Mouse (Mus musculus): ENCODE measurements around the gene Fam189a1. TPM values are rescaled to one million over a fixed set of nuclear protein-coding genes. Genes with fewer than 3 reads are reported as not detected.

Gene Fam189a1
- polyA plus RNA-seq, 1 experiment from 2014 or later = 0.31 TPM

DNA sequence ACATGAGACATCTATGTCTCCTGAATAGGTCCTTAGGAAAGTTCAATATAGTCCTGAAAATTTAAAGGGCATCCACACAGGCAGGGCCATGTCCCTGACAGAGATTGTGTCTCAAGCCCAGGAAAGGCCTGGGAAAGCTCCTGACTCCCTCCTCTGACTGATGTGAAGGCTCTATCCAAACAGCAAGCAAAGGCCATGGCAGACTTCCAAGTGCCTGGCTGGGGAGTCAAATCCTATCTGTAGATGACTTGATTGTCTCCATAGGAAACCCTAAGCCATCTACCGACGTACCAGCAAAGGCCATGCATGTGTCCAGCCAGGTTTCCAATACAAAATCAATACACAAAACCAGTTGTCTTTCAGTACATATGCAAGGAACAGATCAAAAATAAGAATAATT lies 54.7 kb downstream of the Fam189a1 start:
- peaks cover 12% of the 10 kb centered on the region for H3K4me1 ChIP-seq (replicated peaks)
- H3K27me3 ChIP-seq = no peaks in the 10 kb centered on the region
- no peak overlapping the region for H3K27ac ChIP-seq
- no peak overlapping the region for H3K4me2 ChIP-seq
- ATAC-seq (replicated peaks; ENCODE audit: insufficient number of reproducible peaks, insufficient read depth, low FRiP score, low read depth) = no peak
- WGBS = 57% methylated on average over 2 of the region's 2 CpGs
- no peak overlapping the region for H3K4me3 ChIP-seq
- no peaks in the 10 kb centered on the region for H3K9me3 ChIP-seq (replicated peaks)
- no peaks in the 10 kb centered on the region for H3K36me3 ChIP-seq
- H3K9ac ChIP-seq = no peak overlapping the region

DNA sequence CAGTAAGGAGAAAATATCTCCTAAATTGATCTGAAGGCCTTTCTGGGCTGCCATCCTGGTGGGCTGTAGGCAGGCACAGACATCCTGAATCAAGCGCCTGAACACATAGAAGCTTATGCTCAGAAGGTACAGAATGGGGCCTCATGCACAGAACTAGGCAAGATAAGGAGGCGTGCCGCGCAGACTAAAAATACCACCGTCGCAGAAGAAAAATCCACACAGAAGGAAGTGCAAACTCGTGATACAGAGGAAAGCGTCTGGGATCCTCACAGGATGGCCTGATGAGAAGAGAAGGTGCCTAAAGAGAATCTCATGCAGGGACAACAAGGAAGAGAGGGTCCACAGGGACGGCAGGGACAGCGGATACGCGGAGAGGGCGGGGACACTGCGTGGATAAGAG lies 58.7 kb downstream of the Fam189a1 start:
- Histone ChIP-seq H3K4me2 (peak overlapping the region; percentile 52), H3K27me3 (no peaks in the 10 kb centered on the region), H3K36me3 (no peaks in the 10 kb centered on the region), H3K4me1 (replicated peaks) (peaks cover 19% of the 10 kb centered on the region), H3K9me3 (replicated peaks) (no peaks in the 10 kb centered on the region), H3K9ac (no peak overlapping the region), H3K27ac (peak overlapping the region; percentile 73), H3K4me3 (peak overlapping the region; percentile 18)
- 0 out of 2 replicates have a peak, but pooled peaks have one; percentile 15 for ATAC-seq (replicated peaks; ENCODE audit: insufficient number of reproducible peaks, insufficient read depth, low FRiP score, low read depth)
- 47% methylated on average over 14 of the region's 14 CpGs for WGBS

DNA sequence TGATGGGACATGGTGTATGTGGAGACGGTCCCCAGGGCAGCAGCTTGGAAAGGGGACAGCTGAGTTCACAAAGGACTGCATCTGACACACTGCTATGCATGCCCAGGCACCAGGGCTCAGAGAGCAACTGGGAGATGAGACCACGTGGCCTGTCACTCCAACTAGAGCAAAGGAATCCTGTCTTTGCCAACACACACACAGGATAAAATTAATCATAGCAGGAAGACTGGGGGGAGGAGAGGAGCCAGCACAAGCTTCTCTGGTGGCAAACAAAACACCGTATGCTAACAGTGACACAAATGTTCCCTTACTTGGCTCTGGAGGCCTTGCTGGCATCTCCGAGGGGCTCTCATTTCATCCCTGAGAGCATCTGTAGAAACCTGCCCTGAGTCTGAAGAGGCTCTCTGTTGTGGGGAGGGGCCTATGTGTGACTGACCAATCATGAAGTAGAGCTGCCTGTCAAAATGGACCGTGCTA lies 60.7 kb downstream of the Fam189a1 start:
- 31% methylated on average over 5 of the region's 5 CpGs for WGBS
- no peaks in the 10 kb centered on the region for H3K9me3 ChIP-seq (replicated peaks)
- H3K4me1 ChIP-seq (replicated peaks) = peaks cover 19% of the 10 kb centered on the region
- no peak overlapping the region for H3K4me3 ChIP-seq
- H3K27ac ChIP-seq = 0 out of 2 replicates have a peak overlapping the region, but pooled peaks have one; percentile 21
- no peak overlapping the region for H3K9ac ChIP-seq
- ATAC-seq (replicated peaks; ENCODE audit: insufficient number of reproducible peaks, insufficient read depth, low FRiP score, low read depth) = peak; percentile 69; the same call in 1 of the 2 replicates
- H3K27me3 ChIP-seq = no peaks in the 10 kb centered on the region
- no peaks in the 10 kb centered on the region for H3K36me3 ChIP-seq
- H3K4me2 ChIP-seq = no peak overlapping the region

DNA sequence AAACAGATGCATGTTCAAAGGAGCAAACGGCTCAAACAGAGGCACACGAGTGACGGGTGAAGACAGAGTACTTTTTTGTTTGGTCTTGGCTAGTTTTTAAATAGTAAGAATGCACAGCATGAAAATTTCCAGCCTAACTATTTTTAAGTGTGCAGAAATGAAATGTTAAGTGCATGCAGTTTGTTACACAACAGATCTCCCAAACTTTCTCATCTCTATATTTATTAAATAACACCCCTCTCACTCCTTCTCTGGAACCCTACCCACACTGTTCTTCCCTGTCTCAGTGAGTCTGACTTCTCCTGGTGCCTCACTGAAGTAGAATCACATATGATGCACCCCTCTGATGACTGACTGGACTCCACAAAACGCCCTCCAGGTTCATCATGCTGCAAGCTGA lies 63.1 kb downstream of the Fam189a1 start:
- no peaks in the 10 kb centered on the region for H3K9me3 ChIP-seq (replicated peaks)
- WGBS = 70% methylated on average over 4 of the region's 4 CpGs
- no peak overlapping the region for H3K4me3 ChIP-seq
- ATAC-seq (replicated peaks; ENCODE audit: insufficient number of reproducible peaks, insufficient read depth, low FRiP score, low read depth) = no peak
- H3K27me3 ChIP-seq = no peaks in the 10 kb centered on the region
- peaks cover 19% of the 10 kb centered on the region for H3K4me1 ChIP-seq (replicated peaks)
- H3K36me3 ChIP-seq = no peaks in the 10 kb centered on the region
- no peak overlapping the region for H3K4me2 ChIP-seq
- no peak overlapping the region for H3K27ac ChIP-seq
- no peak overlapping the region for H3K9ac ChIP-seq

DNA sequence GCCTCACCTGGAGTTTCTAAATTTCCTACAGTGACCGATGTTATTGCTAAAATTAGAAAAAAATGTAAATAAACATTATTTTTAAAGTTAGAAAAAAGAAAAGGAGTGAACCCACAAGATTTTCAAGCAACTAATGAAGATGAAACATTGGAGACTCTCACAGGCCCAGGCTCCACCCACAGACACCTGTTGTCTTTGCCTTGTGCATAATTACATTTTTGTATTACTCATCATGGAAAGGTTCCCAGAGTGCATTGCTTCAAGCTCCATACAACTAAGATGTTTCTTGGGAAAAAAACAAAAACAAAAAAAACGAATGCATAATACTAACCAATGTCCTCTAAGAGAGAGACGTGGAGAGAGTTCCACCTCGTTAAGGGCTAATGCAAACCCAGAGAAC lies 64.9 kb downstream of the Fam189a1 start:
- Histone ChIP-seq H3K9me3 (replicated peaks) (no peaks in the 10 kb centered on the region), H3K36me3 (no peaks in the 10 kb centered on the region), H3K4me2 (no peak overlapping the region), H3K27me3 (no peaks in the 10 kb centered on the region), H3K4me3 (no peak overlapping the region), H3K9ac (no peak overlapping the region), H3K27ac (no peak overlapping the region), H3K4me1 (replicated peaks) (peaks cover 8% of the 10 kb centered on the region; the same call in 1 of the 2 replicates)
- 76% methylated on average over 4 of the region's 4 CpGs for WGBS
- ATAC-seq (replicated peaks; ENCODE audit: insufficient number of reproducible peaks, insufficient read depth, low FRiP score, low read depth) = no peak

DNA sequence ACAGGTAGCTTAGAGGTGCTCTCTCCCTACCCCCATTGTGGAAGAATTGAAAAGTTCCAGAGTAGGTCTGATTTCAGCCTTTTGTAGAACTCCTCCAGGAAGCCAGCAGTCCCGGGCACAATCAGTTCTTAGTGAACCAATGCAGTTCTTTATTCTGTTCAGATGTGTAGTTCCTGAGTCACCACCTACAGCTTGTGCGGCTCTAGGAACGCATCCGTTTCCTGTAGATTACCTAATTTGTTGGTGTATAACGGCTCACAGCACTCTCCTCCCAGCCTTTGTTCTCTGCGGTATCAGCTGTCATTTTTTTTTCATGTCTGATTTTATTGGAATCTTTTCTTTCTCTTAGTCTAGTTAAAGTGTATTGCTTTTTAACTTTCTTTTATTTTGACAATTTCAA lies 70.4 kb downstream of the Fam189a1 start:
- no peaks in the 10 kb centered on the region for H3K27me3 ChIP-seq
- 67% methylated on average over 6 of the region's 6 CpGs for WGBS
- ATAC-seq (replicated peaks; ENCODE audit: insufficient number of reproducible peaks, insufficient read depth, low FRiP score, low read depth) = no peak
- H3K4me1 ChIP-seq (replicated peaks) = peaks cover 10% of the 10 kb centered on the region; the same call in 1 of the 2 replicates
- no peak overlapping the region for H3K27ac ChIP-seq
- no peaks in the 10 kb centered on the region for H3K9me3 ChIP-seq (replicated peaks)
- no peak overlapping the region for H3K9ac ChIP-seq
- no peak overlapping the region for H3K4me2 ChIP-seq
- H3K36me3 ChIP-seq = no peaks in the 10 kb centered on the region
- no peak overlapping the region for H3K4me3 ChIP-seq

DNA sequence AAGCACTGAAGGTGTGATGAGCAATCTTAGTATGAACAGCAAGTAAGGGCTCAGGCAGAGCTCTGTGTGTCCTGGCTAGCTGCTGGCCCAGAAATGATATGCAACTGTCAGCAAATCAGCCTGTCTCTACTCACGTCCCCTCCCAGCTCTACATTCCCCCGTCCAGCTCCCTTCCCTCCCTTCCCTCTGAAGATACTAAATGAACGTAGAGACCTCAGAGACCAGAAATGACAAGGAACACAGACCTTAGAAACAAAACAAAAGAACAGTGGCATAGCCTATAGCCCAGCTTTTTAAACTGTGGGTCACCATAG lies 73.6 kb downstream of the Fam189a1 start:
- no peak overlapping the region for H3K9ac ChIP-seq
- H3K4me1 ChIP-seq (replicated peaks) = peaks cover 10% of the 10 kb centered on the region; the same call in 1 of the 2 replicates
- H3K36me3 ChIP-seq = no peaks in the 10 kb centered on the region
- no peak overlapping the region for H3K4me3 ChIP-seq
- H3K27ac ChIP-seq = no peak overlapping the region
- H3K27me3 ChIP-seq = no peaks in the 10 kb centered on the region
- no peak overlapping the region for H3K4me2 ChIP-seq
- no peak; the same call in 1 of the 2 replicates for ATAC-seq (replicated peaks; ENCODE audit: insufficient number of reproducible peaks, insufficient read depth, low FRiP score, low read depth)
- 26% methylated on average over 3 of the region's 3 CpGs for WGBS
- no peaks in the 10 kb centered on the region for H3K9me3 ChIP-seq (replicated peaks)

DNA sequence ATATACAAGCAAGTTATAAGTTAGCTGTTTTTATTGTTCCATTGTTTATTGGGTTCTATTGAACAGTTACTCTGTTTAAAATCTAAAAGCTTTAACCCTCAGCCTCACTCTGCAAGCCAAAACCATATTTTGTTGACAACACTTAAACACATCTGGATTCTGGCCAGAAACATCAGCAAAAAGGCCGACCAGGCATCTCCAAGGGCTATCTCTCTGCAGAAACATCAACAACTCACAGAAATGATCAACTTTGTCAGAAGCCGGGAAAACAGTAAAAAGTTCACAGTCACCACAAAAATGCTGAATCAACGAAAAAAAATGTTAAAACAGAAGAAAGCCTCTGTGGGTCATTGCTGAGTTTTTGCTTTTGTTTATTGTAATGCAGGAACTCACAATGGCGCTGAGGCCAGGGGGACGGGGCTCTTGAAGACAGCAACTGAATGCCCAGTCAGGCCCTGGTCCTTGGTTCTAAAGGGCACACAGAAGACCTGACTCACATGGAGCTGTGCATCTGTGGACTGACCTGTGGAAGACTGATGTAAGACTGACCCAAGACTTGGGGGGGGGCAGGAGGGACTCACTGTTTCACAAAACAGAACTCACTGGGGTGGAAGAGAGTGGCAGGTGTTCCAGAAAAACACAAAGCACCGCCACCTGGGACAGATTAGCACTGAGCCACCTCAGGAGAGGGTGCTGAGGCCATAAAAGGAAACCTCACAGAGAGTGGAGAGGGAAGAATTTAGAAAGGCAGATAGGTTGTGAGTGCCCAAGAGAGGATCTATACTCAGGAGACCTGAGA lies 74.2 kb downstream of the Fam189a1 start:
- 44% methylated on average over 6 of the region's 6 CpGs for WGBS
- Histone ChIP-seq H3K27ac (no peak overlapping the region), H3K4me3 (no peak overlapping the region), H3K4me2 (no peak overlapping the region), H3K4me1 (replicated peaks) (peaks cover 10% of the 10 kb centered on the region; the same call in 1 of the 2 replicates), H3K36me3 (no peaks in the 10 kb centered on the region), H3K9ac (no peak overlapping the region), H3K27me3 (no peaks in the 10 kb centered on the region), H3K9me3 (replicated peaks) (no peaks in the 10 kb centered on the region)
- no peak for ATAC-seq (replicated peaks; ENCODE audit: insufficient number of reproducible peaks, insufficient read depth, low FRiP score, low read depth)

DNA sequence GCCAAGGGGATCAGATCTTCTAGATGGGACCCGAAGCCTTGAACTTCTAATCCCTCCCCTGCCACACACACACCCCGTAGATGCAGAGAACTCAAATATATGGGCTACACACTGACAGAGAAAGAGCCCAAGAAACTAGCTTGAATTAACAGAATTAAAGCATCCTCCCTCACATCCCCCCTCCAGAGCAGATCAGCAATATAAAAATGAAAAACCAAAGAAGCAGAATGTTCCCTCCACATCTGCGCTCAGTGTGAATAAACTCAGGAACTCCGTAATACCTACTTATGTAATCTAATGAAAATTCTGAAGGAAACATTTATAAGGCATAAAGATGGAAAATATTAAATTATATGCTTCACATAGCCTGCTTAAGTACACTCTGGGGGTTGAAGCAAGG lies 80.2 kb downstream of the Fam189a1 start:
- Histone ChIP-seq H3K4me2 (no peak overlapping the region), H3K36me3 (no peaks in the 10 kb centered on the region), H3K9ac (no peak overlapping the region), H3K27me3 (no peaks in the 10 kb centered on the region), H3K27ac (no peak overlapping the region), H3K4me1 (replicated peaks) (no peaks in the 10 kb centered on the region), H3K9me3 (replicated peaks) (no peaks in the 10 kb centered on the region), H3K4me3 (no peak overlapping the region)
- no peak for ATAC-seq (replicated peaks; ENCODE audit: insufficient number of reproducible peaks, insufficient read depth, low FRiP score, low read depth)
- WGBS = 92% methylated on average over 4 of the region's 4 CpGs

DNA sequence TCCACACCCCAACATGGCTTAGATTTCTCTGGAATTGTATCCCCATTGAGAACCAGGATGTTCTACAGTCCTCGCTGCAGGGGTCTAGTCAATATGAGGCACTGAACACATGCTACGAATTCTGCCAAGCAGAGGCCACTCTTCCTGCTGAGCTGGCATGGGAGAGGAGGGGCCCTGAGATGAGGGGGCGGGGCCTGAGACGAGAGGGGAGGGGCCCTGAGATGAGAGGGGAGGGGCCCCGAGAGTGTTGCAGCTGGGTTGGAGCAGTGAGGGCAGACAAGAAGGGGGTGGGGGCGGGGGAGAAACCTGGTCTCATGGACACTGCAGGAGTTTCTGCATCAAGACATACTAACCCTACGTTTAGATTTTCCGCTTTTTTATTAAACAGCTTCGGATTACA lies 82.2 kb downstream of the Fam189a1 start:
- no peak for ATAC-seq (replicated peaks; ENCODE audit: insufficient number of reproducible peaks, insufficient read depth, low FRiP score, low read depth)
- H3K4me2 ChIP-seq = no peak overlapping the region
- 51% methylated on average over 9 of the region's 9 CpGs for WGBS
- H3K27ac ChIP-seq = no peak overlapping the region
- H3K27me3 ChIP-seq = no peaks in the 10 kb centered on the region
- no peaks in the 10 kb centered on the region for H3K9me3 ChIP-seq (replicated peaks)
- no peak overlapping the region for H3K4me3 ChIP-seq
- H3K4me1 ChIP-seq (replicated peaks) = no peaks in the 10 kb centered on the region
- H3K9ac ChIP-seq = no peak overlapping the region
- H3K36me3 ChIP-seq = no peaks in the 10 kb centered on the region

DNA sequence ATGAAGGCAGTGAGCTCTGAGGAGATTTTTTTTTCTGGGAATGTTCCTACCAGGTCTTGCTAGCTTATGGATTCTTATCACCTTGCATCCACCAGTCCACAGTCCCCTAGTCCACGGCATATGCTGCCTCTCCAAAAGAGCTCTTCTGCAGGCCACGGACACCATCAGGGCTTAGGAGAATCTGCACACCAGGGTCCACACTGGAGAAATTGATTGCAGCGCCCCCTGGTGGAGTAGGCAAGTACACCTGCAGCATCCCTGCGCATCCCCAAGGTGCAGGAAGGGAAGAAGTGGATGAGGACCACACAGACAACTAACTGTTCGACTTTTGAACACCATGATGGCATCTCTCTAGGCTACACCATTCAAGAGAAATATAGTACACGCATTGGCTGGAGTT lies 82.8 kb downstream of the Fam189a1 start:
- H3K36me3 ChIP-seq = no peaks in the 10 kb centered on the region
- no peaks in the 10 kb centered on the region for H3K9me3 ChIP-seq (replicated peaks)
- no peaks in the 10 kb centered on the region for H3K27me3 ChIP-seq
- 25% methylated on average over 6 of the region's 6 CpGs for WGBS
- H3K9ac ChIP-seq = no peak overlapping the region
- H3K27ac ChIP-seq = no peak overlapping the region
- no peak overlapping the region for H3K4me2 ChIP-seq
- ATAC-seq (replicated peaks; ENCODE audit: insufficient number of reproducible peaks, insufficient read depth, low FRiP score, low read depth) = no peak; the same call in 1 of the 2 replicates
- no peaks in the 10 kb centered on the region for H3K4me1 ChIP-seq (replicated peaks)
- no peak overlapping the region for H3K4me3 ChIP-seq

DNA sequence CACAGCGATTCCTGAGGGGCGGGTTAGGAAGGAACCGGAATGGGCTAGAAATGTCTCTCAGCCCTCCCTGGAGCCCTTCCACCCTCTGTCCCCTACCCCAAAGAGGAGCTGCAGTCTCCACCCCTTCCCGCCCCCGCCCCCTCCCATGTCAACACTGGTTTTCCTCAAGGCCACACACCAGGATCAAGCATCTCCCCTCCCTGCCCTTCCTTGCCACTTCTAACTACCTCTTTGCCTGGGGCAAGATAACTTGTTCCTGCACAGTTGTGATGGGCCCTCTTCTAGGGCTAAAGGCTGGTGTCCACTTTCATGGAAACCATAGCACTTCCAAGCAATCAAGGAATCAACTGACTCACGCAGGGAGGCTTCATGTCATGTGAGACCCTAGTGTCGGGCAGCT lies 90.2 kb downstream of the Fam189a1 start:
- Histone ChIP-seq H3K9ac (no peak overlapping the region), H3K4me1 (replicated peaks) (no peaks in the 10 kb centered on the region), H3K27ac (no peak overlapping the region), H3K4me3 (no peak overlapping the region), H3K36me3 (no peaks in the 10 kb centered on the region), H3K9me3 (replicated peaks) (no peaks in the 10 kb centered on the region), H3K27me3 (no peaks in the 10 kb centered on the region), H3K4me2 (no peak overlapping the region)
- 72% methylated on average over 7 of the region's 7 CpGs for WGBS
- ATAC-seq (replicated peaks; ENCODE audit: insufficient number of reproducible peaks, insufficient read depth, low FRiP score, low read depth) = no peak
